Mouse (Mus musculus) heart, embryonic 12.5 days (tissue): ENCODE data around the gene Ftl1. TPM values are rescaled to one million over a fixed set of nuclear protein-coding genes. Genes with fewer than 3 reads are reported as not detected.

ENCODE experiments used
- ATAC-seq: fragments of 200-750 bp; cut with Nextera tagmentation; 2 replicates; pipeline ENCODE4 v1.8.0; 2017; ENCODE audit warnings: moderate TSS enrichment, moderate library complexity; ENCODE audit not compliant: insufficient number of reproducible peaks, low FRiP score
- H3K27ac ChIP-seq: fragments of 300-500 bp; sonication (generic); 2 replicates; pipeline ENCODE4 v1.5.1; 2016; ENCODE audit warnings: mild to moderate bottlenecking, moderate library complexity; ENCODE audit not compliant: poor library complexity, severe bottlenecking
- H3K27me3 ChIP-seq: fragments of 300-500 bp; sonication (generic); replicated peaks from 2 replicates; pipeline ENCODE4 v1.6.1; 2016; ENCODE audit warnings: mild to moderate bottlenecking, moderate library complexity
- H3K36me3 ChIP-seq: fragments of 300-500 bp; sonication (generic); 2 replicates; pipeline ENCODE4 v1.6.1; 2016; ENCODE audit warnings: mild to moderate bottlenecking, moderate library complexity
- H3K4me1 ChIP-seq: fragments of 300-500 bp; sonication (generic); replicated peaks from 2 replicates; pipeline ENCODE4 v1.6.1; 2016; ENCODE audit warnings: mild to moderate bottlenecking
- H3K4me2 ChIP-seq: fragments of 300-500 bp; sonication (generic); 2 replicates; pipeline ENCODE4 v1.6.1; 2016; ENCODE audit warnings: mild to moderate bottlenecking, moderate library complexity
- H3K4me3 ChIP-seq: fragments of 300-500 bp; sonication (generic); 2 replicates; pipeline ENCODE4 v1.5.1; 2016; ENCODE audit warnings: mild to moderate bottlenecking
- H3K9ac ChIP-seq: fragments of 300-500 bp; sonication (generic); 2 replicates; pipeline ENCODE4 v1.6.1; 2016; ENCODE audit warnings: mild to moderate bottlenecking, moderate library complexity
- H3K9me3 ChIP-seq: fragments of 300-500 bp; sonication (generic); replicated peaks from 2 replicates; pipeline ENCODE4 v1.6.1; 2016; ENCODE audit warnings: mild to moderate bottlenecking, moderate library complexity
- WGBS: fragments of 180-500 bp; shearing (Covaris S2); methylation state at CpG from one replicate; pipeline ENCODE4 v1.1.7; 2016; 5-methylcytosine and 5-hydroxymethylcytosine counted together
- polyA plus RNA-seq: library from polyadenylated mRNA; unstranded; fragments of >200 nt; fragmentation: Nextera tagmentation; extraction: Ambion mirVana; gene quantifications from 2 replicates; pipeline ENCODE4 v1.2.1, GENCODE M21; 2016

Gene Ftl1
- polyA plus RNA-seq, 1 experiment from 2014 or later = 4,171 TPM

- peaks cover 56% of the 10 kb centered on the region for H3K4me1 ChIP-seq
- ATAC-seq = peak; percentile 5; the same call in 1 of the 2 replicates
- WGBS = 58% methylated on average over 5 of the region's 5 CpGs
- H3K27me3 ChIP-seq = no peaks in the 10 kb centered on the region
- H3K27ac ChIP-seq = peak overlapping the region; percentile 86
- H3K4me3 ChIP-seq = peak overlapping the region; percentile 75
- no peaks in the 10 kb centered on the region for H3K9me3 ChIP-seq
- H3K4me2 ChIP-seq = peak overlapping the region; percentile 72
- H3K9ac ChIP-seq = peak overlapping the region; percentile 64; the same call in 1 of the 2 replicates
- H3K36me3 ChIP-seq = peaks cover 64% of the 10 kb centered on the region
These were observed 1.6 kb upstream of the Ftl1 start for GRCm38 (mm10) chr7:45461326-45461725.

GRCm38 (mm10) chr7:45460860-45461314 is 1.2 kb upstream of the Ftl1 start:
- H3K27me3 ChIP-seq = no peaks in the 10 kb centered on the region
- peak; percentile 75 for ATAC-seq
- H3K4me2 ChIP-seq = peak overlapping the region; percentile 72
- no peaks in the 10 kb centered on the region for H3K9me3 ChIP-seq
- H3K36me3 ChIP-seq = peaks cover 68% of the 10 kb centered on the region
- WGBS = 8% methylated on average over 13 of the region's 13 CpGs
- peaks cover 56% of the 10 kb centered on the region for H3K4me1 ChIP-seq
- H3K27ac ChIP-seq = peak overlapping the region; percentile 86
- peak overlapping the region; percentile 75 for H3K4me3 ChIP-seq
- H3K9ac ChIP-seq = peak overlapping the region; percentile 64

DNA sequence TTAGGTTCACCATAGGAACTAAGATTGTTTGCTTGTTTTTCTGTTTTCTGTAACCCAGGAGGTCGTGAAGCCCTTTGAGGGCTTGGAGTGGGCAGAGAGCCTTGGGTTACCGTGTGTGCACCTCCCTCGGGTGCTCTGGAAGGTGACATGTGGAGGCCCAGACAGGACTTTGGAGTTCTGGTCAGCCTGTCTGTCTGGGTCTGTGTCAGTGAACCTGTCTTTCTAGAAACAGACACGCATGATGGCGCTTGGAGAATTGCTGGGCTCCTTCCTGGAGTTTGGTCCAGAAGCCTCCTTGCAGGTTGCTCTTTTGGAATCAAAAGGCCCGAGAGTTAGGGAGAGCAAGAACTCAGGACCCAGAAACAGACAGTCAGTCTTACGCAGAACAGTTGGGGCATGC is 693 bp upstream of the Ftl1 start:
- Histone ChIP-seq H3K4me1 (peaks cover 51% of the 10 kb centered on the region), H3K27me3 (no peaks in the 10 kb centered on the region), H3K36me3 (peaks cover 73% of the 10 kb centered on the region), H3K9me3 (no peaks in the 10 kb centered on the region), H3K9ac (peak overlapping the region; percentile 64), H3K4me2 (peak overlapping the region; percentile 72), H3K4me3 (peak overlapping the region; percentile 75), H3K27ac (peak overlapping the region; percentile 86)
- WGBS = 71% methylated on average over 7 of the region's 7 CpGs
- no peak for ATAC-seq

DNA sequence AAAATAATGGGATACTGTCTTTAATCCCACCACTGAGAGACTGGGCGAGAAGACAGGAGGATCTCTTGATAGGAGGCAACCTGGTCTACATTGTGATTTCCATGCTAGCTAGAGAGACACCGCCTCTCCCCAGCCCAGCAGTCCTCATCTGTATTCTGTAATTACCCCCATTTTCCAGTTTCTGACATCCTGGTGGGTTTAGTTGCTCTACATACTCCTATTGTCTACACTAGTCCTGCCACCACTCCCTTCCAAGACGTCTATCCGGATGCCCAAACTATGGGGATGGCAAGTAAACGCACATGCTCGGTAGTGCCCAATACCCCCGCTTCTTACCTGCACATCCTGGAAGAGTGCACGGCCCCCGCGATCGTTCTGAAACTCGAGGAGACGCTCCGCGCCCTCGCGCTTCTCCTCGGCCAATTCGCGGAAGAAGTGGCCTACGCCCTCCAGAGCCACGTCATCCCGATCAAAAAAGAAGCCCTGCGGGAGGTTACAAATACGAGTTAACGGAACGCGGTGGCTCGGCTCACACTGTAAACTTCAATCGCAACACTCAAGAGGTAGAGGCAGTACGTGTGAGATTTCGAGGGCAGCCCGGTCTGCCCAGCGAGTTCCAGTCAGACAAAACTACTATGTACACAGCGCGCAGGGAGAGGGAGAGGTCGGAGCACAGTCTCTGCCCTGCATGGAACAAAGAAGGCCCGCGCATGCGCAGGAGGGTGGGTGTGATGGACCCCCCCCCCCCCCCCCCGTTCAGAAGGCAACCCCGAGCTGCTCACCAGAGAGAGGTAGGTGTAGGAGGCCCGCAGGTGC is 728 bp downstream of the Ftl1 start:
- peak overlapping the region; percentile 93 for H3K4me2 ChIP-seq
- peak; percentile 63 for ATAC-seq
- H3K4me3 ChIP-seq = peak overlapping the region; percentile 75
- under 1% methylated on average over 42 of the region's 43 CpGs for WGBS
- H3K27me3 ChIP-seq = no peaks in the 10 kb centered on the region
- peak overlapping the region; percentile 89 for H3K9ac ChIP-seq
- H3K9me3 ChIP-seq = no peaks in the 10 kb centered on the region
- peak overlapping the region; percentile 90 for H3K27ac ChIP-seq
- H3K36me3 ChIP-seq = peaks cover 73% of the 10 kb centered on the region
- H3K4me1 ChIP-seq = peaks cover 47% of the 10 kb centered on the region

DNA sequence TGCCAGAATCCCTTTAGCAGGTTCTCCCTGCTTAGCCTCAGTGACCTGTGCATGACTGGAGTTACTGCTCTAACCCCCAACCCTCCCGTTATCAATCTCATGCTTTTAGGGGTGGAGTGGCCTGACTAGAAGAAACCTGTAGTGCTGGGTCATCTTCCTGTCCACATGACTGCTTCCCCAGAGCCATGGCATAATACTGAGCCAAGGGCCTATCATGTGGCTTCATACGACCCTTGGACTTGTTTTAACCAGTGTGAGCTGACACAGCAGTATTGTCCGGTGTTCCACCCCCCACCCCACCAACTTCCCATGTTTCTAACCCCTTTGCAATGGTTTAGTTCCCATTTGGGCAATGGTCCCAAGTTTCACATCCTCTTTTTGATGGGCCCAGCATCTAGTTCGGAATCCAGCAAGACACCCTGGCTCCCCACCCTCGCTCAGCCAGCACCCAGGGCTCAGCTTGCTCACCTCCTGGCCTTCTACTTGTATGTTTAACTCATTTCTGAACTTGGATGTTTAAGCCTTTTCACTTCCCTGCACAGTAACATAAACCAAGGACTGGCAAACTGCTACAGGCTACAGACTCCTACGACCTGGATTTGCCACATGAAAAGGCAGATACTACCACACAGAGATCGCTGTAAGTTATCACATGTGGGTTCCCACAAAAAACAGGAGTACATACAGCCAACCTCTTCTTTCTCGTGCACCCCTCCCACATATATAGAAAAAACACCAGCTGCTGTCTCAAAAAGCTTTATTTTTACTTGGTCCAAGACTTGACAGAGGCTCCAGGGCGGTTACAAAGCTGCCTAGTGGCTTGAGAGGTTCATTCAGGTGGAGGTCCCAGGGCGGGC is 2.3 kb downstream of the Ftl1 start:
- Histone ChIP-seq H3K9ac (peak overlapping the region; percentile 89), H3K4me1 (peaks cover 47% of the 10 kb centered on the region), H3K27me3 (no peaks in the 10 kb centered on the region), H3K9me3 (no peaks in the 10 kb centered on the region), H3K27ac (peak overlapping the region; percentile 67), H3K4me2 (peak overlapping the region; percentile 93), H3K4me3 (peak overlapping the region; percentile 75), H3K36me3 (peaks cover 72% of the 10 kb centered on the region)
- WGBS = 55% methylated on average over 10 of the region's 10 CpGs
- peak; percentile 14; the same call in 1 of the 2 replicates for ATAC-seq

- H3K27me3 ChIP-seq = no peaks in the 10 kb centered on the region
- H3K4me1 ChIP-seq = peaks cover 44% of the 10 kb centered on the region
- no peaks in the 10 kb centered on the region for H3K9me3 ChIP-seq
- peak overlapping the region; percentile 89; the same call in 1 of the 2 replicates for H3K9ac ChIP-seq
- peak overlapping the region; percentile 67 for H3K27ac ChIP-seq
- peak overlapping the region; percentile 93 for H3K4me2 ChIP-seq
- peaks cover 72% of the 10 kb centered on the region for H3K36me3 ChIP-seq
- peak overlapping the region; percentile 75; the same call in 1 of the 2 replicates for H3K4me3 ChIP-seq
- 45% methylated on average over 9 of the region's 9 CpGs for WGBS
- ATAC-seq = no peak
These were observed 2.9 kb downstream of the Ftl1 start for GRCm38 (mm10) chr7:45456721-45457203.

GRCm38 (mm10) chr7:45455932-45456696 is 3.6 kb downstream of the Ftl1 start:
- Histone ChIP-seq H3K9ac (0 out of 2 replicates have a peak overlapping the region, but pooled peaks have one; percentile 25), H3K36me3 (peaks cover 71% of the 10 kb centered on the region), H3K27me3 (no peaks in the 10 kb centered on the region), H3K9me3 (no peaks in the 10 kb centered on the region), H3K27ac (peak overlapping the region; percentile 67; the same call in 1 of the 2 replicates), H3K4me2 (no peak overlapping the region), H3K4me3 (no peak overlapping the region), H3K4me1 (peaks cover 38% of the 10 kb centered on the region)
- WGBS = 73% methylated on average over 13 of the region's 13 CpGs
- ATAC-seq = no peak

GRCm38 (mm10) chr7:45454971-45455370 is 4.7 kb downstream of the Ftl1 start:
- Histone ChIP-seq H3K4me1 (peaks cover 27% of the 10 kb centered on the region), H3K36me3 (peaks cover 73% of the 10 kb centered on the region), H3K4me2 (no peak overlapping the region), H3K27me3 (no peaks in the 10 kb centered on the region), H3K9ac (no peak overlapping the region), H3K9me3 (no peaks in the 10 kb centered on the region), H3K4me3 (no peak overlapping the region), H3K27ac (no peak overlapping the region)
- 84% methylated on average over 15 of the region's 15 CpGs for WGBS
- ATAC-seq = no peak

GRCm38 (mm10) chr7:45451344-45451982 is 8.2 kb downstream of the Ftl1 start:
- H3K27ac ChIP-seq = no peak overlapping the region
- WGBS = 50% methylated on average over 23 of the region's 23 CpGs
- peaks cover 18% of the 10 kb centered on the region for H3K4me1 ChIP-seq
- H3K9ac ChIP-seq = no peak overlapping the region
- peaks cover 76% of the 10 kb centered on the region for H3K36me3 ChIP-seq
- H3K9me3 ChIP-seq = no peaks in the 10 kb centered on the region
- ATAC-seq = peak; percentile 77
- no peak overlapping the region for H3K4me3 ChIP-seq
- no peak overlapping the region for H3K4me2 ChIP-seq
- no peaks in the 10 kb centered on the region for H3K27me3 ChIP-seq

DNA sequence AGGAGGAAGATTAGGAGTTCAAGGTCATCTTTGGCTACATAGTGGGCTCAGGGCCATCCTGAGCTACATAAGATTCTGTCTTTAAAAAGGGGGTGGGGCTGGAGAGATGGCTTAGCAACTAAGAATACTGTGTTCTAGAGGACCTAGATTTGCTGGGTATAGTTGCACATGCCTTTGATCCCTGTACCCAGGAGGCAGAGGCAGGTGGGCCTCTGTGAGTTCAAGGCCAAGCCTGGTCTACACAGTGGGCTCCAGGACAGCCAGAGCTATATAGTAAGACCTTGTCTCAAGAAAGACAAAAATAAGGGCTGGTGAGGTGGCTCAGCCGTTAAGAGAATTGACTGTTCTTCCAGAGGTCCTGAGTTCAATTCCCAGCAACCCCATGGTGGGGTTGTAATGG is 9.7 kb downstream of the Ftl1 start:
- no peak overlapping the region for H3K4me3 ChIP-seq
- no peak overlapping the region for H3K27ac ChIP-seq
- no peaks in the 10 kb centered on the region for H3K9me3 ChIP-seq
- no peaks in the 10 kb centered on the region for H3K27me3 ChIP-seq
- WGBS = 96% methylated on average over 1 of the region's 1 CpGs
- H3K4me1 ChIP-seq = peaks cover 12% of the 10 kb centered on the region
- H3K9ac ChIP-seq = no peak overlapping the region
- ATAC-seq = no peak
- H3K36me3 ChIP-seq = peaks cover 77% of the 10 kb centered on the region
- H3K4me2 ChIP-seq = no peak overlapping the region
